Mouse (Mus musculus): Measurements from ENCODE around the gene Kcp.

- TF ChIP-seq POLR2A (IDR thresholded peaks at IDR 0.05; ENCODE audit: control insufficient read depth, extremely low read depth, insufficient read depth, low read length, poor library complexity) (no peak), CTCF (IDR thresholded peaks at IDR 0.05; ENCODE audit: borderline replicate concordance, control insufficient read depth, extremely low read depth, insufficient read depth, low read length, poor library complexity) (no peak)
Observed at GRCm38 (mm10) chr6:29435940-29436451, 71.8 kb downstream of the Kcp start.

Data from thymus, adult 2 months (tissue).